Mouse (Mus musculus) MEL (cell line): Measurements from ENCODE around the gene Cox11. TPM values are rescaled to one million over a fixed set of nuclear protein-coding genes. Genes with fewer than 3 reads are reported as not detected.
A peak's percentile ranks its signal among the peaks of the same experiment; 100 is the strongest.

ENCODE experiments used
- DNase-seq: peaks from one replicate; pipeline ENCODE4 v3.0.0; 2011; ENCODE audit warnings: low read depth, low spot score
- H3K27ac ChIP-seq: 2 replicates; pipeline ENCODE4 v1.5.1; 2012; ENCODE audit warnings: low read depth, mild to moderate bottlenecking, control low read depth, low read length, moderate library complexity; ENCODE audit not compliant: control insufficient read depth
- H3K27me3 ChIP-seq, 2 experiments: fragments of 150-350 bp in 1 of 2; sonication (generic) in 1 of 2; 2 replicates each; pipeline ENCODE4 v1.6.1; 2012; ENCODE audit warnings: low read length in 2 of 2, mild to moderate bottlenecking in 2 of 2, improper control_type of control experiment in 1 of 2, moderate library complexity in 1 of 2; ENCODE audit not compliant: insufficient read depth in 2 of 2, control insufficient read depth in 1 of 2
- H3K36me3 ChIP-seq, 2 experiments: 2 replicates each; pipeline ENCODE4 v1.6.1; 2012 to 2014; ENCODE audit warnings: low read length in 2 of 2, improper control_type of control experiment in 1 of 2, inconsistent platforms in 1 of 2, mild to moderate bottlenecking in 1 of 2; ENCODE audit not compliant: insufficient read depth in 2 of 2, control insufficient read depth in 1 of 2
- H3K4me1 ChIP-seq, 2 experiments: fragments of 150-350 bp in 1 of 2; sonication (generic) in 1 of 2; 2 replicates each; pipeline ENCODE4 v1.6.1; 2012; ENCODE audit warnings: low read length in 2 of 2, improper control_type of control experiment in 1 of 2, mild to moderate bottlenecking in 1 of 2; ENCODE audit not compliant: insufficient read depth in 2 of 2, control insufficient read depth in 1 of 2
- H3K4me3 ChIP-seq, 2 experiments: fragments of 150-350 bp in 1 of 2; sonication (generic) in 1 of 2; 2 replicates each; pipeline ENCODE4 v1.5.1; 2012; ENCODE audit warnings: low read depth in 2 of 2, low read length in 2 of 2, mild to moderate bottlenecking in 2 of 2, moderate library complexity in 2 of 2, control low read depth in 1 of 2, improper control_type of control experiment in 1 of 2; ENCODE audit not compliant: control insufficient read depth in 1 of 2, insufficient read depth in 1 of 2
- H3K79me2 ChIP-seq: 2 replicates; pipeline ENCODE4 v1.6.1; 2012; ENCODE audit warnings: mild to moderate bottlenecking, low read length, moderate library complexity; ENCODE audit not compliant: control insufficient read depth, poor library complexity, insufficient read depth
- H3K9ac ChIP-seq: 2 replicates; pipeline ENCODE4 v1.6.1; 2012; ENCODE audit warnings: low read depth, mild to moderate bottlenecking, control low read depth, low read length, moderate library complexity; ENCODE audit not compliant: control insufficient read depth, poor library complexity, severe bottlenecking
- H3K9me3 ChIP-seq: fragments of 150-350 bp; sonication (generic); replicated peaks from 2 replicates; pipeline ENCODE4 v1.6.1; 2012; ENCODE audit warnings: mild to moderate bottlenecking, low read length, improper control_type of control experiment, moderate library complexity; ENCODE audit not compliant: insufficient read depth
- BHLHE40 ChIP-seq: IDR thresholded peaks from 2 replicates; pipeline ENCODE4 v1.6.1; 2012; ENCODE audit warnings: low read depth, mild to moderate bottlenecking, inconsistent platforms, low read length, improper control_type of control experiment, borderline replicate concordance
- CHD2 ChIP-seq: IDR thresholded peaks from 2 replicates; pipeline ENCODE4 v1.6.1; 2011; ENCODE audit warnings: low read length, improper control_type of control experiment
- CTCF ChIP-seq, 3 experiments: IDR thresholded peaks in 2 of 3; conservative IDR thresholded peaks in 1 of 3; 2 replicates each; pipeline ENCODE4 v1.5.1; 2011 to 2012; ENCODE audit warnings: low read length in 3 of 3, low read depth in 2 of 3, mild to moderate bottlenecking in 2 of 3, improper control_type of control experiment in 1 of 3, inconsistent platforms in 1 of 3, mixed read lengths in 1 of 3, moderate library complexity in 1 of 3; ENCODE audit not compliant: control insufficient read depth in 1 of 3, insufficient read depth in 1 of 3, poor library complexity in 1 of 3, severe bottlenecking in 1 of 3
- ELF1 ChIP-seq: IDR thresholded peaks from 2 replicates; pipeline ENCODE4 v1.6.1; 2014; ENCODE audit warnings: low read depth, mild to moderate bottlenecking, inconsistent platforms, low read length, improper control_type of control experiment, moderate library complexity
- EP300 ChIP-seq, 2 experiments: IDR thresholded peaks; 2 replicates each; pipeline ENCODE4 v1.6.1; 2011; ENCODE audit warnings: improper control_type of control experiment in 2 of 2, low read length in 2 of 2, low read depth in 1 of 2, mild to moderate bottlenecking in 1 of 2
- GABPA ChIP-seq: IDR thresholded peaks from 2 replicates; pipeline ENCODE4 v1.6.1; 2012; ENCODE audit warnings: low read depth, mild to moderate bottlenecking, inconsistent platforms, low read length, improper control_type of control experiment, moderate library complexity
- GATA1 ChIP-seq: IDR thresholded peaks from 2 replicates; pipeline ENCODE4 v1.6.1; 2011; ENCODE audit warnings: low read depth, low read length, improper control_type of control experiment
- KAT2A ChIP-seq: conservative IDR thresholded peaks from 2 replicates; pipeline ENCODE4 v1.6.1; 2012; ENCODE audit warnings: low read depth, low read length, improper control_type of control experiment, inconsistent platforms
- MAX ChIP-seq: IDR thresholded peaks from 2 replicates; pipeline ENCODE4 v1.6.1; 2011; ENCODE audit warnings: low read length, improper control_type of control experiment
- MEF2A ChIP-seq: IDR thresholded peaks from 2 replicates; pipeline ENCODE4 v1.6.1; 2014; ENCODE audit warnings: low read depth, mild to moderate bottlenecking, inconsistent platforms, low read length, improper control_type of control experiment; ENCODE audit not compliant: poor library complexity, insufficient replicate concordance, severe bottlenecking; ENCODE audit errors: extremely low read depth
- MXI1 ChIP-seq: IDR thresholded peaks from 2 replicates; pipeline ENCODE4 v1.6.1; 2011; ENCODE audit warnings: mild to moderate bottlenecking, low read depth, low read length, improper control_type of control experiment
- NRF1 ChIP-seq: IDR thresholded peaks from 2 replicates; pipeline ENCODE4 v1.6.1; 2014; ENCODE audit warnings: low read depth, mild to moderate bottlenecking, inconsistent platforms, low read length, improper control_type of control experiment, moderate library complexity; ENCODE audit not compliant: poor library complexity, insufficient read depth, severe bottlenecking
- POLR2AphosphoS2 ChIP-seq: IDR thresholded peaks from 2 replicates; pipeline ENCODE4 v1.6.1; 2011; ENCODE audit warnings: low read length, improper control_type of control experiment
- POLR2AphosphoS5 ChIP-seq: IDR thresholded peaks from 2 replicates; pipeline ENCODE4 v1.6.1; 2012; ENCODE audit warnings: low read depth, borderline replicate concordance, mild to moderate bottlenecking, inconsistent platforms, low read length, moderate library complexity, mixed read lengths
- RCOR1 ChIP-seq: IDR thresholded peaks from 2 replicates; pipeline ENCODE4 v1.6.1; 2012; ENCODE audit warnings: low read depth, mild to moderate bottlenecking, inconsistent platforms, low read length, improper control_type of control experiment
- SIN3A ChIP-seq: IDR thresholded peaks from 2 replicates; pipeline ENCODE4 v1.6.1; 2012; ENCODE audit warnings: low read length, improper control_type of control experiment, inconsistent platforms
- TBP ChIP-seq: IDR thresholded peaks from 2 replicates; pipeline ENCODE4 v1.8.0; 2011; ENCODE audit warnings: low read depth, low read length, improper control_type of control experiment
- TCF12 ChIP-seq: IDR thresholded peaks from 2 replicates; pipeline ENCODE4 v1.6.1; 2014; ENCODE audit warnings: low read depth, mild to moderate bottlenecking, inconsistent platforms, low read length, improper control_type of control experiment, moderate library complexity
- UBTF ChIP-seq: IDR thresholded peaks from 2 replicates; pipeline ENCODE4 v1.6.1; 2012; ENCODE audit warnings: low read depth, mild to moderate bottlenecking, inconsistent platforms, low read length, improper control_type of control experiment, moderate library complexity, borderline replicate concordance; ENCODE audit not compliant: insufficient read depth
- USF2 ChIP-seq, 2 experiments: IDR thresholded peaks; 2 replicates each; pipeline ENCODE4 v1.6.1; 2011 to 2012; ENCODE audit warnings: improper control_type of control experiment in 2 of 2, low read length in 2 of 2, borderline replicate concordance in 1 of 2, inconsistent platforms in 1 of 2, low read depth in 1 of 2, mild to moderate bottlenecking in 1 of 2; ENCODE audit not compliant: insufficient read depth in 1 of 2
- ZC3H11A ChIP-seq: IDR thresholded peaks from 2 replicates; pipeline ENCODE4 v1.6.1; 2012; ENCODE audit warnings: low read depth, mild to moderate bottlenecking, inconsistent platforms, low read length, improper control_type of control experiment
- ZKSCAN1 ChIP-seq: IDR thresholded peaks from 2 replicates; pipeline ENCODE4 v1.6.1; 2012; ENCODE audit warnings: low read depth, mild to moderate bottlenecking, inconsistent platforms, low read length, improper control_type of control experiment, moderate library complexity
- ZMIZ1 ChIP-seq: IDR thresholded peaks from 2 replicates; pipeline ENCODE4 v1.6.1; 2012; ENCODE audit warnings: low read depth, mild to moderate bottlenecking, inconsistent platforms, low read length, improper control_type of control experiment, moderate library complexity
- ZNF384 ChIP-seq: IDR thresholded peaks from 2 replicates; pipeline ENCODE4 v1.6.1; 2012; ENCODE audit warnings: low read depth, mild to moderate bottlenecking, inconsistent platforms, low read length, improper control_type of control experiment
- polyA plus RNA-seq, 2 experiments: library from polyadenylated mRNA; stranded (reverse) in 1 of 2; unstranded in 1 of 2; fragments of >175 nt in 1 of 2; fragments of >200 nt in 1 of 2; gene quantifications; 2 replicates each; pipeline versions ENCODE4 v1.2.1 to v1.2.4; 2012; ENCODE audit warnings: low replicate concordance in 2 of 2, low read depth in 1 of 2; ENCODE audit not compliant: insufficient read length in 2 of 2, insufficient read depth in 1 of 2, missing spikeins in 1 of 2
- total RNA-seq: library from RNA; depleted of rRNA; stranded (reverse); fragments of 300-350 nt; gene quantifications from 2 replicates; pipeline ENCODE4 v1.2.3, GENCODE M21; 2012

Cox11 gene
- total and polyA plus RNA-seq, 3 experiments, result 19.3 to 21.0 TPM; not detected in 1

DNA sequence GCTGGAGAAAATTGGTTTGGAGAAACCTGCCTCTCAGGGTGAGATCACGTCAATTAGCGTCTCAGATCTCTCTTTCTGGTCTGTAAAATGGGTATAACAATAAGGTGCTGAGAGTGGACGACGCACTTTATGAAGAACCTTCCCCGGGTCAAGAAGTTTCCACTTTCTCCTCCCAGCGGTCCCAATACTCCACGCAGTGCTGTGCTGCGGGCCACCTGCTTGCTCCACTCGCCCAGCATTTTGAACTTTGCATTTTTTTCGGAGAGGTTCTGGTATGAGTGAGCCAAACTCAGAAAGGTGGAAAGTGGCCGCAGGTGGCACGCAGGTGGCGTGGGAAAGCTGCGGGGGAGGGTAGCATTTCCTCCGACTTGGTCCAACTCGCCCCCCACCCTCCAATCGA lies 49.1 kb downstream of the Cox11 start:
- Histone ChIP-seq H3K79me2 (peaks cover 5% of the 10 kb centered on the region), H3K27ac (0 out of 2 replicates have a peak overlapping the region, but pooled peaks have one; percentile 9), H3K4me1 (peaks cover 9 to 25% of the 10 kb centered on the region in 2 experiments), H3K4me3 (peak overlapping the region; percentile 89 to 99), H3K36me3 (peaks cover 3 to 20% of the 10 kb centered on the region in 2 experiments), H3K9ac (peak overlapping the region; percentile 76), H3K27me3 (no peaks in the 10 kb centered on the region), H3K9me3 (no peaks in the 10 kb centered on the region)
- TF ChIP-seq KAT2A, result no peak
- TF ChIP-seq RCOR1, result no peak
- TF ChIP-seq ZNF384, result no peak
- no peak for TF ChIP-seq ZMIZ1
- no peak for TF ChIP-seq CTCF (IDR thresholded peaks at IDR 0.05 in 2 of 3, conservative IDR thresholded peaks at IDR 0.05 in 1 of 3; ENCODE audit: control insufficient read depth in 1 of 3, insufficient read depth in 1 of 3, low read depth in 2 of 3, low read length in 3 of 3, poor library complexity in 1 of 3, severe bottlenecking in 1 of 3)
- TF ChIP-seq SIN3A, result no peak; the same call in 1 of the 2 replicates
- TF ChIP-seq NRF1, result no peak
- TF ChIP-seq UBTF, result no peak
- no peak for TF ChIP-seq TCF12
- no peak for TF ChIP-seq MEF2A
- no peak for DNase-seq

DNA sequence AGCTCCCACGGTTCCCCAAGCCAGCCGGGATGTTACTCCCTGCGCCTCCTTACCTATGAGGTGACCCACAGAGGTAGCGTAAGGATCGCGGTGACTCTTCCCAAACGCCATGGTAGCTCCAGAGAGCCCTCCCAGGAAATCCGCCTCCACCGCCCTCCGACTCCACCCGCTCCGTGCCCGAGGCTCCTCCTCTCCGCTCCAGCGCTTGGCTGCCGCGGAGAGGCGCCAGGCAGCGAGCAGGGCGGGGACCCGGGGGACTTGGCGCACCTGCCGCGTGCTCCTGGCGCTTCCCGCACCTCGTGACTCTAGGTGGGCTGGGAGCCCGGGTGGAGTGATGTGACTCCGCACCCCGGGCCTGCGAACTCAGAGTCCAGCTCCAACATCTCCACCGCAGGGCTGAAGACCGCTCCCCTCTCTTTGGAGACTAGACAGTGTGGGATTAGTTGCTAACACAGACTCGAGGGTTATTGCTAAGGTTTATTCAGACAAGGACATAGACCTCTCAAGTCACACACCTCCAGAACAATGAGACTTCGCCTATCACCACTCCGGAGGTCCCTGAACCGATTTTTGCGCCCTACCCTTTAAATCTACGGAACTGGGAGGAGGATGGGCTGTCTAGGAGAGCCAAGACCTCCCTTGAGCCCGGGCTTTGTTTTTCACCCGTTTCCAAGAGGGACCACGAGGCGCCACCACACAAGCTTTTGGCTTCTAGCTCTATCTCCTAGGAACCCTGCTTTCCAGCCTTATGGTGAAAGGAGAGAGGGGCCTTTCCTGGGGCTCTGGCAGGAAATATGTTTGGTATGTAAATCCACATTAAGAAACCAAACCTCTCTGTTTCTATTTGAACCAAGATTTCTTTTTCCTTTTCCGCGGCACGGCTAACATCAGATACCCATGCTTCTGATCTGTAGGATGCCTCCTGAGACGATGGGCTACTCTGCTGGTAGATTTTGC lies 49.8 kb downstream of the Cox11 start, which contains the start of gene Tom1l1:
Tom1l1 (minus strand) TSS at position 907 of the 957 bp plus-strand sequence.
- peaks cover 0 to 20% of the 10 kb centered on the region in 2 experiments; a peak in 3 of 4 replicates for H3K36me3 ChIP-seq
- peaks cover 5% of the 10 kb centered on the region for H3K79me2 ChIP-seq
- no peaks in the 10 kb centered on the region for H3K27me3 ChIP-seq
- peak within 1 kb of the TSS; percentile 89 to 99 for H3K4me3 ChIP-seq
- peaks cover 9 to 25% of the 10 kb centered on the region in 2 experiments for H3K4me1 ChIP-seq
- no peaks in the 10 kb centered on the region for H3K9me3 ChIP-seq
- DNase-seq, result peak; percentile 85
- peak within 1 kb of the TSS; percentile 76 for H3K9ac ChIP-seq
- 0 out of 2 replicates have a peak within 1 kb of the TSS, but pooled peaks have one; percentile 2 for H3K27ac ChIP-seq
- no peak for TF ChIP-seq ZNF384
- TF ChIP-seq TBP, result peak; percentile 36; the same call in 1 of the 2 replicates
- no peak; the same call in 1 of the 2 replicates for TF ChIP-seq MXI1
- peak; percentile 12; the same call in 1 of the 2 replicates for TF ChIP-seq MEF2A
- no peak for TF ChIP-seq ZKSCAN1
- TF ChIP-seq USF2 (IDR thresholded peaks at IDR 0.05; ENCODE audit: borderline replicate concordance in 1 of 2, insufficient read depth in 1 of 2, low read depth in 1 of 2, low read length in 2 of 2), result no peak
- TF ChIP-seq POLR2AphosphoS5, result no peak
- TF ChIP-seq UBTF, result 0 out of 2 replicates have a peak, but pooled peaks have one; percentile 62
- no peak for TF ChIP-seq CHD2
- peak; percentile 75 for TF ChIP-seq MAX
- peak; percentile 56 for TF ChIP-seq TCF12
- no peak for TF ChIP-seq EP300 (IDR thresholded peaks at IDR 0.05; ENCODE audit: low read depth in 1 of 2, low read length in 2 of 2)
- TF ChIP-seq ELF1, result peak; percentile 53
- TF ChIP-seq ZMIZ1, result no peak
- no peak; the same call in 1 of the 2 replicates for TF ChIP-seq NRF1
- no peak for TF ChIP-seq GABPA
- no peak for TF ChIP-seq ZC3H11A
- TF ChIP-seq CTCF (IDR thresholded peaks at IDR 0.05 in 2 of 3, conservative IDR thresholded peaks at IDR 0.05 in 1 of 3; ENCODE audit: control insufficient read depth in 1 of 3, insufficient read depth in 1 of 3, low read depth in 2 of 3, low read length in 3 of 3, poor library complexity in 1 of 3, severe bottlenecking in 1 of 3), result no peak
- TF ChIP-seq POLR2AphosphoS2, result no peak
- 0 out of 2 replicates have a peak, but pooled peaks have one; percentile 25 for TF ChIP-seq RCOR1
- TF ChIP-seq KAT2A, result no peak; the same call in 1 of the 2 replicates
- TF ChIP-seq BHLHE40, result no peak; the same call in 1 of the 2 replicates
- TF ChIP-seq GATA1, result no peak
